Mouse (Mus musculus) stomach, embryonic 14.5 days (tissue): ENCODE data around the gene Ppm1f. TPM values are rescaled to one million over a fixed set of nuclear protein-coding genes. Genes with fewer than 3 reads are reported as not detected.

Experiments used
- ATAC-seq: fragments of 200-750 bp; cut with Nextera tagmentation; 2 replicates; pipeline ENCODE4 v1.8.0; 2017; ENCODE audit warnings: low read depth, moderate TSS enrichment; ENCODE audit not compliant: insufficient number of reproducible peaks, insufficient read depth, low FRiP score
- H3K27ac ChIP-seq: fragments of 300-500 bp; sonication (generic); 2 replicates; pipeline ENCODE4 v1.5.1; 2014; ENCODE audit warnings: mild to moderate bottlenecking, low read length, moderate library complexity, mixed read lengths
- H3K27me3 ChIP-seq: fragments of 300-500 bp; sonication (generic); 2 replicates; pipeline ENCODE4 v1.6.1; 2014; ENCODE audit warnings: low read length, control low read depth, mixed read lengths; ENCODE audit not compliant: control insufficient read depth, insufficient read depth
- H3K36me3 ChIP-seq: fragments of 300-500 bp; sonication (generic); 2 replicates; pipeline ENCODE4 v1.6.1; 2014; ENCODE audit warnings: mild to moderate bottlenecking, control low read depth, low read length, moderate library complexity, mixed read lengths; ENCODE audit not compliant: control insufficient read depth, insufficient read depth
- H3K4me1 ChIP-seq: fragments of 300-500 bp; sonication (generic); 2 replicates; pipeline ENCODE4 v1.6.1; 2014; ENCODE audit warnings: low read length, control low read depth, mixed read lengths; ENCODE audit not compliant: control insufficient read depth, insufficient read depth
- H3K4me2 ChIP-seq: fragments of 300-500 bp; sonication (generic); replicated peaks from 2 replicates; pipeline ENCODE4 v1.6.1; 2014; ENCODE audit warnings: low read depth, low read length, control low read depth
- H3K4me3 ChIP-seq: fragments of 300-500 bp; sonication (generic); 2 replicates; pipeline ENCODE4 v1.5.1; 2014; ENCODE audit warnings: low read depth, low read length, control low read depth
- H3K9ac ChIP-seq: fragments of 300-500 bp; sonication (generic); replicated peaks from 2 replicates; pipeline ENCODE4 v1.6.1; 2014; ENCODE audit warnings: low read depth, mild to moderate bottlenecking, control low read depth, low read length, moderate library complexity, mixed read lengths
- H3K9me3 ChIP-seq: fragments of 300-500 bp; sonication (generic); 2 replicates; pipeline ENCODE4 v1.6.1; 2016; ENCODE audit warnings: low read depth, low read length, control low read depth; ENCODE audit not compliant: control insufficient read depth
- WGBS: fragments of 180-500 bp; shearing (Covaris S2); extraction: QIAGEN DNeasy Blood & Tissue Kit; methylation state at CpG from one replicate; pipeline ENCODE4 v1.1.7; 2014; 5-methylcytosine and 5-hydroxymethylcytosine counted together
- polyA plus RNA-seq: library from polyadenylated mRNA; unstranded; fragments of >200 nt; fragmentation: Nextera tagmentation; extraction: Ambion mirVana; gene quantifications from 2 replicates; pipeline ENCODE4 v1.2.1, GENCODE M21; 2014

The Ppm1f gene
- polyA plus RNA-seq, 1 experiment from 2014 or later: 14.8 TPM

DNA sequence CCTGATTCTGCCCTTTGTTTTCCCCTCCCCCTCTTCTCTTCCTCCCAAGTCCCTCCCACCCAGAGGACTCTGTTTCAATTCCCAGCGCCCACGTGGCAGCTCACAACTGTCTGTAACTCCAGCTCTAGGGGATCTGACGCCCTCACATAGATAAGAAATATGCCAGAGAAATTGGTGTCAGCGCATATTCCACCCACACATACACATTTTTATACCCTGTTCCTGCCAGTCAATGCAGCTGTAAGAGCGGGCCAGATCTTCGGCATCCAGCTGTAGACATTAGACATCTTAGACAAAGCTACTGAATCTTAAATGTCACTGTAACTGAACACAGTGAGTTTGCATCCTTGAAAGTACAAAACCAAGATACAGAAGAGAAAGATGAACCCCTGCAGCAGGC is 63.6 kb downstream of the Ppm1f start:
- Histone ChIP-seq H3K4me1 (no peaks in the 10 kb centered on the region), H3K9me3 (no peaks in the 10 kb centered on the region), H3K4me3 (no peak overlapping the region), H3K36me3 (no peaks in the 10 kb centered on the region), H3K9ac (no peak overlapping the region), H3K27ac (no peak overlapping the region), H3K4me2 (no peak overlapping the region), H3K27me3 (no peaks in the 10 kb centered on the region)
- 83% methylated on average over 6 of the region's 6 CpGs for WGBS
- ATAC-seq: no peak

DNA sequence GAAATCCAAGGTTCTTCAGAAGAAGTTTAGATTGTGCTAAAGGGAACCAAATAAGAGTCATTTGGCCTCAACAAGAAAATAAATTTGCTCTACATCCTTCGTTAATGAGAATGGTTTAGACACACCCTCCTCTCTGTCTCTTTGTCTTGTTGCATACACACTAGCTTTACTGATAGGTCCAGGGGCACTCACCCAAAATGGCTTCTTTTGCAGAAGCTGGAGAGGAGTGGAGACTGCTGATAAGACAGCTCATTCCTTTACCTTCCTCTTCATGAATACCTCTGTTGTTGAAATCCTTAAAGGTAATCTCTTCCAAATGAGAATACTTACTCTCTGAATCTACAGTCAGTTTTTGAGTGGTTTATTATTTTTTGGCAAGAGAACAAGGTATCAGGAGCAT is 68.9 kb downstream of the Ppm1f start:
- no peak for ATAC-seq
- Histone ChIP-seq H3K27me3 (no peaks in the 10 kb centered on the region), H3K4me2 (no peak overlapping the region), H3K4me3 (no peak overlapping the region), H3K36me3 (no peaks in the 10 kb centered on the region), H3K9ac (no peak overlapping the region), H3K4me1 (no peaks in the 10 kb centered on the region), H3K9me3 (no peaks in the 10 kb centered on the region), H3K27ac (no peak overlapping the region)
- WGBS: 65% methylated on average over 1 of the region's 1 CpGs

DNA sequence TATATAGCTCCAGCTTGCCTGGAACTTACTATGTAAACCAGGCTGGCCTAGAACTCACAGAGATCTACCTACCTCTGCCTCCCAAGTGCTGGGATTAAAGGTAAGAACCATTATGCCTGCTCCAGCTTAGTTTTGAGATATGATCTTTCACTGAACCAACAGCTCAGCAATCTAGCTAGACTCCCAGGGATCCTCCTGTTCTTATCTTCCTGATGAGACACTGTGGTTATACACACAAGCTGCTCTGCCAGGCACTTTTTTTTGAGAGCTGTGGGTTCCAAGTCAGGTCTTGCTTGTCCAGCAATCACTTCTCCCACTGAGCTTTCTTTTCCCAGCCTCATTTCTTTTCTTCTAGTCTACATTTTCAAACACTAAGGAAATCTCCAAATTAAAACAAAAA is 70.0 kb downstream of the Ppm1f start:
- no peak for ATAC-seq

More for the DNA sequence above, 70.0 kb downstream of the Ppm1f start:
- Histone ChIP-seq H3K9ac (no peak overlapping the region), H3K36me3 (no peaks in the 10 kb centered on the region), H3K4me1 (no peaks in the 10 kb centered on the region), H3K4me2 (no peak overlapping the region), H3K9me3 (no peaks in the 10 kb centered on the region), H3K27ac (no peak overlapping the region), H3K4me3 (no peak overlapping the region), H3K27me3 (no peaks in the 10 kb centered on the region)

Other genes starting within 250 kb of the Ppm1f start
- gene Olfr19, start 220.1 kb upstream of the Ppm1f start, polyA plus RNA-seq: not detected in 2 replicates
- gene Spag6l, start 67.0 kb upstream of the Ppm1f start, polyA plus RNA-seq: 0.17 and 0.39 TPM in 2 replicates
- 0.41 and 0.59 TPM in 2 replicates for gene Igll1, start 32.5 kb upstream of the Ppm1f start, polyA plus RNA-seq
- gene Top3b, start 25.7 kb upstream of the Ppm1f start, polyA plus RNA-seq: 63.4 and 73.1 TPM in 2 replicates
- 2.9 TPM in 2 replicates for gene Vpreb1, start 25.6 kb upstream of the Ppm1f start, polyA plus RNA-seq
- gene Mapk1, start 86.9 kb downstream of the Ppm1f start, polyA plus RNA-seq: 177 and 185 TPM in 2 replicates
- gene Ypel1, start 173.2 kb downstream of the Ppm1f start, polyA plus RNA-seq: 33.5 and 35.0 TPM in 2 replicates
- gene Ppil2, start 214.8 kb downstream of the Ppm1f start, polyA plus RNA-seq: 134 and 136 TPM in 2 replicates
- 25.5 and 35.5 TPM in 2 replicates for gene 2610318N02Rik, start 228.7 kb downstream of the Ppm1f start, polyA plus RNA-seq
- gene Sdf2l1, start 235.9 kb downstream of the Ppm1f start, polyA plus RNA-seq: 39.2 and 45.3 TPM in 2 replicates
- 9.1 and 12.6 TPM in 2 replicates for gene Ydjc, start 248.2 kb downstream of the Ppm1f start, polyA plus RNA-seq